Mouse (Mus musculus) midbrain, embryonic 10.5 days (tissue): ENCODE measurements around the gene Cdc20b. TPM values are rescaled to one million over a fixed set of nuclear protein-coding genes. Genes with fewer than 3 reads are reported as not detected.
"Not testable (repeated sequence)": the region's sequence is repeated elsewhere in the genome, so short reads cannot be mapped to it uniquely, and the experiment has no call there.

Source experiments
- DNase-seq: peaks from one replicate; pipeline ENCODE4 v3.0.0-alpha.2; 2017; ENCODE audit warnings: low spot score
- H3K27ac ChIP-seq: fragments of 300-500 bp; sonication (generic); replicated peaks from 2 replicates; pipeline ENCODE4 v1.5.1; 2016; ENCODE audit warnings: mild to moderate bottlenecking
- H3K27me3 ChIP-seq: fragments of 300-500 bp; sonication (generic); 2 replicates; pipeline ENCODE4 v1.6.1; 2016; ENCODE audit warnings: low read depth, mild to moderate bottlenecking; ENCODE audit not compliant: poor library complexity, severe bottlenecking
- H3K36me3 ChIP-seq: fragments of 300-500 bp; sonication (generic); 2 replicates; pipeline ENCODE4 v1.6.1; 2016; ENCODE audit warnings: mild to moderate bottlenecking, moderate library complexity
- H3K4me1 ChIP-seq: fragments of 300-500 bp; sonication (generic); 2 replicates; pipeline ENCODE4 v1.6.1; 2016
- H3K4me3 ChIP-seq: fragments of 300-500 bp; sonication (generic); 2 replicates; pipeline ENCODE4 v1.5.1; 2016; ENCODE audit warnings: mild to moderate bottlenecking, moderate library complexity
- H3K9me3 ChIP-seq: fragments of 300-500 bp; sonication (generic); replicated peaks from 2 replicates; pipeline ENCODE4 v1.6.1; 2016; ENCODE audit warnings: mild to moderate bottlenecking
- WGBS: fragments of 180-500 bp; shearing (Covaris S2); methylation state at CpG from one replicate; pipeline ENCODE4 v1.1.7; 2016; 5-methylcytosine and 5-hydroxymethylcytosine counted together
- polyA plus RNA-seq: library from polyadenylated mRNA; unstranded; fragments of >200 nt; fragmentation: Nextera tagmentation; extraction: Ambion mirVana; gene quantifications from 2 replicates; pipeline ENCODE4 v1.2.1, GENCODE M21; 2016

The Cdc20b gene
- polyA plus RNA-seq, 1 experiment from 2014 or later, result 0.17 TPM

DNA sequence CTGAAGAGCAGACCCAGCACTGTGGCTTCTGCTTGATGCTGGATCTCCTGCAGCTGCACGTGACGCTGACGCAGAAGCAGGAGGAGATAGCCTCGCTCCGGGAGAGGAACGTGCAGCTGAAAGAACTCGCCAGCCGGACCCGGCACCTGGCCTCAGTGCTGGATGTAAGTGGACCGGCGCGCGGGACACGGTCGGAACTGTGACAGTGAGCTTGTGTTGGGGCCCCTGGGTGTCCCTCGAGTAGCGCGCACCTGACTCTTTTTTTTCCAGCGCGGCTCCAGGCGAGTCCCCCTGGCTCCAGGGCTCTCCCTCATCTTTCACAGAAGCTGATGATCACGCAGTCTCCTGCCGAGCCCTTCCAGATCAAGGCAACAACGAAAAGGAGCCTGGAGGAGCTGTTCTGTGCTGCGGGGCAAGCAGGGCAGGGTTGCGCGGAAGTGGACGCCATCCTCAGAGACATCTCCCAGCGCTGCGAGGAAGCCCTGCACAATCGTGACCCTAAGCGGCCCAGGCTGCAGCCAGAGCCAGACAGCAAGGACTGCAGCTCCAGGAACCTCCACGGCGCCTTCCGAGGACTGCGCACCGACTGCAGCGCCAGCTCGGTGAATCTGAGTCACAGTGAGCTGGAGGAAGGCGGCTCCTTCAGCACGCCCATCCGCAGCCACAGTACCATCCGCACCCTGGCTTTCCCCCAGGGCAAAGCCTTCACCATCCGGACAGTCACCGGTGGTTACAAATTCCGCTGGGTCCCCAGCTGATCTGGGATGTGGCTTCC lies 36.3 kb upstream of the Cdc20b start:
- Histone ChIP-seq H3K9me3 (no peaks in the 10 kb centered on the region), H3K27ac (no peak overlapping the region), H3K36me3 (no peaks in the 10 kb centered on the region), H3K4me1 (peaks cover 20% of the 10 kb centered on the region), H3K27me3 (peaks cover 89% of the 10 kb centered on the region), H3K4me3 (peak overlapping the region; percentile 63)
- WGBS, result under 1% methylated on average over 46 of the region's 46 CpGs
- DNase-seq, result peak; percentile 66

GRCm38 (mm10) chr13:113000090-113000489 lies 34.8 kb upstream of the Cdc20b start:
- no peak overlapping the region for H3K27ac ChIP-seq
- H3K9me3 ChIP-seq, result no peaks in the 10 kb centered on the region
- no peaks in the 10 kb centered on the region for H3K36me3 ChIP-seq
- peaks cover 11% of the 10 kb centered on the region for H3K4me1 ChIP-seq
- H3K27me3 ChIP-seq, result peaks cover 74% of the 10 kb centered on the region
- H3K4me3 ChIP-seq, result no peak overlapping the region
- 87% methylated on average over 3 of the region's 3 CpGs for WGBS
- no peak for DNase-seq

DNA sequence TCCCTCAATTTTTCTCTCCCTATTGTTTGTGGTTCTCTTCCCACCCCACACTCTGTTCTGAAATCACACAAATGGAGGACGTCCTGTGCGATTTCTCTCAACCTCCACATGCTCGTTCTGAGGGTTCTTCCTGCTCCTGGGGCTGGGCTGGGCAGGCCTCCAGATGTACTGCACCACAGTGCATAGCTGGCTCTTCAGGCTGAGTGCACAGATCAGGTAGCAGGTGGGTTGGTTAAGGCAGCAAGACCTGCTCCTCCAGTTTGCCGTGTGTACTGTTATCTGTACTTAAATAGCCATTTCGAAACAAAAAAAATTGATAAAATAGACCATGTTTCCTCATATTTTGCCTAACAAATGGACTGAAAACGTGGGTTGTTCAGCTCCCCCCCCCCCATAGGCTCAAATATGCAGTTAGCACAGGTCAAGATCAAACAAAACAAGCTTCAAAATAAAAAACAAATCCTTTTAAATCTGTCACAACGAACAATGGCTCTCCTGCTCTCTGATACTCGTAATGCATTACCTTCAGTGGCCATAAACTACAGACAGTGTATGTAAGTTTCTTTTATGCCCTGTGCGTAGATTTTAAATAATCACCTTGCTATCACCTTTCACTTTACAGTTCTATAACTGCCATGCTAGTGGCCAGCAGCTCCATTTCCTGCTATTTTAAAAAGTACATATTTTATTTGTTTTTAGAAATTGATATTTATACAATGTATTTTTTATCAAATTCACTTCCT lies 34.2 kb upstream of the Cdc20b start:
- WGBS, result 80% methylated on average over 9 of the region's 9 CpGs

DNA sequence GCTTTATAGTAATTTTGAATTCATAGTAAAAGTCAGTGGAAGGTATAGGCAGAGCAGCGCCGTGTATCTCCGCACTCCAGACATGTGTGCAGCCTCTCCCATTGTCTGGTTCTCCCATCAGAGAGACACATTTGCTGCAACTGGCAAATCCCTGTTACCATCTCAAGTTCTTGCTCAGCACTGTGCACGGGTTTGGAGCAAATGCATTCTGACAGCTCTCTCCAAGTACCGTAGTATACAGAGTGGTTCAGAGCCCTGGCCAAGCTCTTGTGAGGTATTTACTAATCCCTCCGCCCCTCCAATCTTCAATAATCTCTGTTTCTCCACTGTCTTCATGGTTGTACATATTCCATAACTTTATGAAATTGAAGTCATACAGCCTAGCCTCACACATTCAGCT lies 22.2 kb upstream of the Cdc20b start:
- Histone ChIP-seq H3K4me3 (no peak overlapping the region), H3K9me3 (no peaks in the 10 kb centered on the region), H3K36me3 (no peaks in the 10 kb centered on the region), H3K4me1 (no peaks in the 10 kb centered on the region), H3K27ac (no peak overlapping the region), H3K27me3 (0 out of 2 replicates have a peak, but pooled peaks cover 4% of the 10 kb centered on the region)
- no peak for DNase-seq
- 84% methylated on average over 6 of the region's 6 CpGs for WGBS

More for the DNA sequence above, 34.2 kb upstream of the Cdc20b start:
- no peak overlapping the region for H3K4me3 ChIP-seq
- H3K27me3 ChIP-seq, result peaks cover 67% of the 10 kb centered on the region
- no peaks in the 10 kb centered on the region for H3K36me3 ChIP-seq
- H3K9me3 ChIP-seq, result no peaks in the 10 kb centered on the region
- H3K4me1 ChIP-seq, result peaks cover 11% of the 10 kb centered on the region
- DNase-seq, result no peak
- H3K27ac ChIP-seq, result no peak overlapping the region

DNA sequence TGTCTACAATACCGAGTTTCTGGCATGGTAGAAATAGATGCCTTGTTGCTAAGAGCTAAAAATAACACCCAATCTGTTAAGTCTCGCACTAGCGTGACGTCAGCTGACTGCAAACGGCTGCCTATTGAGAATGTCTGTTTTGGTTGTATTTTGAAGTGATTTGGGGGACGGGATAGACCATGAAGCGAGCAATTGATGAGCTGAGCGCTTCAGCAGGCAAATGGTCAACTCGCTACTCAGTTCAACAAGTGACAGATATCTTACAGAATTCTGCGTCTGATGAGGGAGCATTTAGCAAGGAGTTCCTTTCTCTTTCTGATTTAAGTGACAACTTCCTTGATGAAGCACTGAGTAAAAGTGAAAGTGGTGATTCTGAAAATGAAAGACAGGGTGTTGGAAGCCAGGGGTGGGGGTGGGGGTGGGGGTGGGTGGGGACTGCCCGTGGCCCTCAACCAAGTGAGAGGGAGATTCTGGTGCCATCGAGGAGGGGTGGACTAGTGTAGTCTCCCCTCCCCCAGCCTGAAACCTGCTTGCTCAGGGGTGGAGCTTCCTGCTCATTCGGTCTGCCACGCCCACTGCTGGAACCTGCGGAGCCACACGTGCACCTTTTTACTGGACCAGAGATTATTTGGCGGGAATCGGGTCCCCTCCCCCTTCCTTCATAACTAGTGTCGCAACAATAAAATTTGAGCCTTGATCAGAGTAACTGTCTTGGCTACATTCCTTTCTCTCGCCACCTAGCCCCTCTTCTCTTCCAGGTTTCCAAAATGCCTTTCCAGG lies 21.5 kb upstream of the Cdc20b start:
- H3K36me3 ChIP-seq, H3K4me1 ChIP-seq, H3K27ac ChIP-seq, H3K4me3 ChIP-seq, H3K27me3 ChIP-seq, DNase-seq, H3K9me3 ChIP-seq: not testable (repeated sequence)
- 65% methylated on average over 19 of the region's 20 CpGs for WGBS

- H3K4me3 ChIP-seq, result no peak overlapping the region
- H3K4me1 ChIP-seq, result no peaks in the 10 kb centered on the region
- no peaks in the 10 kb centered on the region for H3K9me3 ChIP-seq
- no peak for DNase-seq
- no peak overlapping the region for H3K27ac ChIP-seq
- H3K36me3 ChIP-seq, result no peaks in the 10 kb centered on the region
- WGBS, result 90% methylated on average over 2 of the region's 2 CpGs
- H3K27me3 ChIP-seq, result peaks cover 16% of the 10 kb centered on the region
Measured at GRCm38 (mm10) chr13:113021521-113021920, 13.4 kb upstream of the Cdc20b start.

GRCm38 (mm10) chr13:113022467-113022866 lies 12.4 kb upstream of the Cdc20b start:
- Histone ChIP-seq H3K27me3 (peaks cover 16% of the 10 kb centered on the region), H3K36me3 (no peaks in the 10 kb centered on the region), H3K9me3 (no peaks in the 10 kb centered on the region), H3K4me1 (no peaks in the 10 kb centered on the region), H3K27ac (no peak overlapping the region), H3K4me3 (no peak overlapping the region)
- WGBS, result 78% methylated on average over 8 of the region's 8 CpGs
- DNase-seq, result no peak

- peaks cover 22% of the 10 kb centered on the region for H3K27me3 ChIP-seq
- no peak overlapping the region for H3K4me3 ChIP-seq
- no peaks in the 10 kb centered on the region for H3K4me1 ChIP-seq
Measured at GRCm38 (mm10) chr13:113023274-113024143, 11.4 kb upstream of the Cdc20b start.

GRCm38 (mm10) chr13:113031351-113031750 lies 3.6 kb upstream of the Cdc20b start:
- DNase-seq, result no peak
- Histone ChIP-seq H3K4me1 (peaks cover 38% of the 10 kb centered on the region), H3K27me3 (peaks cover 78% of the 10 kb centered on the region), H3K27ac (peak overlapping the region; percentile 89), H3K36me3 (no peaks in the 10 kb centered on the region), H3K9me3 (no peaks in the 10 kb centered on the region), H3K4me3 (peak overlapping the region; percentile 65)
- 3% methylated on average over 7 of the region's 7 CpGs for WGBS

More at GRCm38 (mm10) chr13:113023274-113024143, 11.4 kb upstream of the Cdc20b start:
- 91% methylated on average over 17 of the region's 17 CpGs for WGBS
- no peak for DNase-seq
- Histone ChIP-seq H3K9me3 (no peaks in the 10 kb centered on the region), H3K27ac (no peak overlapping the region), H3K36me3 (no peaks in the 10 kb centered on the region)

DNA sequence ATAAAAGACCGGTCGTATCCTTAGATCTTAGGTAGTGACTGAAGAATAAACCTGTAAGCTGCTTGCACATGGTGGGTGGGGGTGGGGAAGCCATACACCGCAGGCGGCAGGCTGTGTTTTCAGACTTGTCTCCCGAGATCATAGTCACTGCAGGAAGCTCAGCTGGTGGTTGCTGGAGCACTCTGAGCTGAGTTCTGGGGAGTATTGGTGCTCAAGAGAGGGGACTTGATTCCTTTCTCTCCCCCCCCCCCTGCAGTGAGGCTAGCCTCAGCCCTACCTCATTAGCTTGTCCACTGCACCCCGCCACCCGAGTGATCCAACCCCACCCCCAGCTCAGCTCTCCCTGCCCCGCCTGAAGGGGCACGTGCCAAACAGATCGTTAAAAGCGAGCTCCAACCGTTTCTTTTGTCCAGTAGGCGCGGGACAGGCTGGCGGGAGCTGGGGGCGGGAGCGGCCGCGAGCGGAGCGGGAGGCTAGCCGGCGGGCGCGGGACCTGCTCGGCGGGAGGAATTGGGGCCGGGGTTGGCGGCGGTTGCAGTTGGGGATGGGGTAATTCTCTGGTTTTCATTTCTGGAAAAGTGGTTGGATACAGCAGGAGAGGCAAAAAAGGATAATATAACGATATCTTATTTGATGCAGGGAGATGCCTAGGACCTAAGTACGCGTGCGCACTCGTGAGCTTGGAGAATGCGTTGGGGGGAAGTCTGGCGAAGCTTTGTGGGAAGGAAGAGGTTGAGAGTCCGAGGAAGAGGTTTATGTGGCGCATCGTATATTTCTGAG lies 2.9 kb upstream of the Cdc20b start:
- peaks cover 78% of the 10 kb centered on the region for H3K27me3 ChIP-seq

DNA sequence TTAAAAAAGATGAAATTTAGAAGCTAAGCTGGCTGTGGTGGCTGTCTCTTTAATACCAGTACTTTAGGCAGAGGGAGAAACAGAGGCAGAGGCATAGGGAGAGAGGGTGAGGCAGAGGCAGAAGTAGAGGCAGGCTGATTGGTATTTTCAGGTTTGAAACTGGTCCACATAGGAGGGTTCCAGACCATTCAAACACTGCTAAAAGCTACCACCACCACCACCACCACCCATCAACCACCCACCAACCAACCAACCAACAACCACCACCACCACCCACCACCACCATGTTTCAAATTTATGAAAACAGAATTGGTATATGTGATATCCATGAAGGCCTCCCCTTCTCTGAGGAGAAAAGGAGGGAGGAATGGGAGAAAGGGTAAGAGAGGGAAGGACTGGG lies 2.1 kb upstream of the Cdc20b start:
- H3K4me1 ChIP-seq, result peaks cover 38% of the 10 kb centered on the region
- no peak overlapping the region for H3K27ac ChIP-seq
- peaks cover 77% of the 10 kb centered on the region for H3K27me3 ChIP-seq
- no peaks in the 10 kb centered on the region for H3K36me3 ChIP-seq
- H3K4me3 ChIP-seq, result no peak overlapping the region
- peak; percentile 22 for DNase-seq
- H3K9me3 ChIP-seq, result no peaks in the 10 kb centered on the region

More for the DNA sequence above, 2.9 kb upstream of the Cdc20b start:
- Histone ChIP-seq H3K27ac (peak overlapping the region; percentile 89), H3K4me3 (peak overlapping the region; percentile 65), H3K4me1 (peaks cover 38% of the 10 kb centered on the region), H3K36me3 (no peaks in the 10 kb centered on the region), H3K9me3 (no peaks in the 10 kb centered on the region)
- WGBS, result under 1% methylated on average over 40 of the region's 40 CpGs
- DNase-seq, result peak; percentile 80
